Mouse (Mus musculus) liver, embryonic 15.5 days (tissue): ENCODE data around the gene Frmd7. TPM values are rescaled to one million over a fixed set of nuclear protein-coding genes. Genes with fewer than 3 reads are reported as not detected.

ENCODE experiments used
- ATAC-seq: fragments of 200-750 bp; cut with Nextera tagmentation; 2 replicates; pipeline ENCODE4 v1.8.0; 2017; ENCODE audit warnings: moderate number of reproducible peaks, mild to moderate bottlenecking, moderate library complexity; ENCODE audit not compliant: insufficient read depth
- H3K27ac ChIP-seq: fragments of 300-500 bp; sonication (generic); replicated peaks from 2 replicates; pipeline ENCODE4 v1.5.1; 2015; ENCODE audit warnings: mild to moderate bottlenecking, inconsistent platforms
- H3K27me3 ChIP-seq: fragments of 300-500 bp; sonication (generic); 2 replicates; pipeline ENCODE4 v1.6.1; 2015; ENCODE audit warnings: mild to moderate bottlenecking, inconsistent platforms
- H3K36me3 ChIP-seq: fragments of 300-500 bp; sonication (generic); replicated peaks from 2 replicates; pipeline ENCODE4 v1.6.1; 2015; ENCODE audit warnings: moderate library complexity, mild to moderate bottlenecking, inconsistent platforms
- H3K4me1 ChIP-seq: fragments of 300-500 bp; sonication (generic); replicated peaks from 2 replicates; pipeline ENCODE4 v1.6.1; 2015; ENCODE audit warnings: inconsistent platforms
- H3K4me2 ChIP-seq: fragments of 300-500 bp; sonication (generic); 2 replicates; pipeline ENCODE4 v1.6.1; 2015; ENCODE audit warnings: moderate library complexity, mild to moderate bottlenecking, inconsistent platforms
- H3K4me3 ChIP-seq: fragments of 300-500 bp; sonication (generic); replicated peaks from 2 replicates; pipeline ENCODE4 v1.5.1; 2015; ENCODE audit warnings: mild to moderate bottlenecking, inconsistent platforms
- H3K9ac ChIP-seq: fragments of 300-500 bp; sonication (generic); 2 replicates; pipeline ENCODE4 v1.6.1; 2015; ENCODE audit warnings: moderate library complexity, mild to moderate bottlenecking, inconsistent platforms
- H3K9me3 ChIP-seq: fragments of 300-500 bp; sonication (generic); replicated peaks from 2 replicates; pipeline ENCODE4 v1.6.1; 2016; ENCODE audit warnings: inconsistent platforms
- WGBS: fragments of 180-500 bp; shearing (Covaris S2); methylation state at CpG from one replicate; pipeline ENCODE4 v1.1.7; 2015; ENCODE audit warnings: mixed read lengths; ENCODE audit not compliant: insufficient replicate concordance; 5-methylcytosine and 5-hydroxymethylcytosine counted together
- polyA plus RNA-seq: library from polyadenylated mRNA; unstranded; fragments of >200 nt; fragmentation: Nextera tagmentation; extraction: Ambion mirVana; gene quantifications from 2 replicates; pipeline ENCODE4 v1.2.1, GENCODE M21; 2015

Frmd7 gene
- polyA plus RNA-seq, 1 experiment from 2014 or later, result not detected

DNA sequence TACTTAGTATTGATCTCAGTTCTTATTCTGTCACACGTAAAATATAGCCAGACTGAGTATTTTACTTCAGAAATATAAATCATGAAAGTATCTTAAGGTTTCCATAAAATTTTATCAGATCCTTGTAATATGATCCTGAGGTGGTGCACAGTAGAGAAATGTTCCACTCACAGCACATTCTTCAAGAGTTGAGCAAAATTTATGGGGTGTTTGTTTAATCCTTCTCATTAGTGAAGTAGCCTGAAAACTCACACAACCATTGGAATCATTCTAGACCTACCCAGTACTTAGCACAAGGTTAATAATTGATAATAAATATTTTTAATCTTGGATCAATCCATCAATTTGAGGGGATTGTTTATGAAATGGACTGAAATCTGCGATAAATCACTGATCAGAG, 78.7 kb downstream of the Frmd7 start:
- Histone ChIP-seq H3K9me3 (no peaks in the 10 kb centered on the region), H3K27me3 (no peaks in the 10 kb centered on the region), H3K9ac (no peak overlapping the region), H3K4me1 (no peaks in the 10 kb centered on the region), H3K4me2 (no peak overlapping the region), H3K27ac (no peak overlapping the region), H3K4me3 (no peak overlapping the region), H3K36me3 (no peaks in the 10 kb centered on the region)
- 59% methylated on average over 2 of the region's 2 CpGs for WGBS
- ATAC-seq, result no peak

- 31% methylated on average over 6 of the region's 6 CpGs for WGBS
Observed at GRCm38 (mm10) chrX:50850428-50851184, 91.9 kb downstream of the Frmd7 start.

More at GRCm38 (mm10) chrX:50850428-50851184, 91.9 kb downstream of the Frmd7 start:
- no peak for ATAC-seq
- Histone ChIP-seq H3K27ac (no peak overlapping the region), H3K4me2 (no peak overlapping the region), H3K9me3 (no peaks in the 10 kb centered on the region), H3K4me3 (no peak overlapping the region), H3K9ac (no peak overlapping the region), H3K4me1 (no peaks in the 10 kb centered on the region), H3K27me3 (no peaks in the 10 kb centered on the region), H3K36me3 (no peaks in the 10 kb centered on the region)

Other genes with a start within 250 kb of the Frmd7 start
- 3.2 and 4.0 TPM in 2 replicates for gene Stk26, start 101.7 kb downstream of the Frmd7 start, polyA plus RNA-seq
- gene Rap2c, start 75.3 kb upstream of the Frmd7 start, polyA plus RNA-seq, result 7.9 and 8.1 TPM in 2 replicates